Mouse (Mus musculus): ENCODE measurements around the gene Elfn2. TPM values are rescaled to one million over a fixed set of nuclear protein-coding genes. Genes with fewer than 3 reads are reported as not detected.

Elfn2 gene
- polyA plus RNA-seq, 1 experiment, result 0.02 TPM

- TF ChIP-seq CTCF (IDR thresholded peaks at IDR 0.05; ENCODE audit: insufficient read depth, low read length) (no peak), POLR2A (IDR thresholded peaks at IDR 0.05; ENCODE audit: borderline replicate concordance, extremely low read depth, low read depth, low read length) (no peak)
- DNase-seq, result no peak
- 55% methylated on average over 5 of the region's 5 CpGs for WGBS
- Histone ChIP-seq H3K4me3 (replicated peaks; ENCODE audit: extremely low read depth, low read depth, low read length) (no peak overlapping the region), H3K4me1 (ENCODE audit: control insufficient read depth, insufficient read depth, low read length) (no peaks in the 10 kb centered on the region)
Observed at GRCm38 (mm10) chr15:78698084-78698483, 20.5 kb downstream of the Elfn2 start.

- no peak for DNase-seq
- Histone ChIP-seq H3K4me3 (replicated peaks; ENCODE audit: extremely low read depth, low read depth, low read length) (no peak overlapping the region), H3K4me1 (ENCODE audit: control insufficient read depth, insufficient read depth, low read length) (no peaks in the 10 kb centered on the region)
- 23% methylated on average over 5 of the region's 5 CpGs for WGBS
- TF ChIP-seq CTCF (IDR thresholded peaks at IDR 0.05; ENCODE audit: insufficient read depth, low read length) (no peak), POLR2A (IDR thresholded peaks at IDR 0.05; ENCODE audit: borderline replicate concordance, extremely low read depth, low read depth, low read length) (no peak)
Observed at GRCm38 (mm10) chr15:78695745-78696144, 22.8 kb downstream of the Elfn2 start.

GRCm38 (mm10) chr15:78692505-78692904 is 26.1 kb downstream of the Elfn2 start:
- Histone ChIP-seq H3K4me3 (replicated peaks; ENCODE audit: extremely low read depth, low read depth, low read length) (no peak overlapping the region), H3K4me1 (ENCODE audit: control insufficient read depth, insufficient read depth, low read length) (no peaks in the 10 kb centered on the region)
- TF ChIP-seq CTCF (IDR thresholded peaks at IDR 0.05; ENCODE audit: insufficient read depth, low read length) (no peak), POLR2A (IDR thresholded peaks at IDR 0.05; ENCODE audit: borderline replicate concordance, extremely low read depth, low read depth, low read length) (no peak)
- no peak for DNase-seq
- WGBS, result 43% methylated on average over 8 of the region's 8 CpGs

GRCm38 (mm10) chr15:78690716-78691115 is 27.9 kb downstream of the Elfn2 start:
- WGBS, result 81% methylated on average over 2 of the region's 2 CpGs
- H3K4me3 ChIP-seq (replicated peaks; ENCODE audit: extremely low read depth, low read depth, low read length), result no peak overlapping the region
- DNase-seq, result no peak
- H3K4me1 ChIP-seq (ENCODE audit: control insufficient read depth, insufficient read depth, low read length), result no peaks in the 10 kb centered on the region
- no peak for TF ChIP-seq POLR2A (IDR thresholded peaks at IDR 0.05; ENCODE audit: borderline replicate concordance, extremely low read depth, low read depth, low read length)
- TF ChIP-seq CTCF (IDR thresholded peaks at IDR 0.05; ENCODE audit: insufficient read depth, low read length), result no peak

GRCm38 (mm10) chr15:78686910-78687309 is 31.7 kb downstream of the Elfn2 start:
- Histone ChIP-seq H3K4me3 (replicated peaks; ENCODE audit: extremely low read depth, low read depth, low read length) (no peak overlapping the region), H3K4me1 (ENCODE audit: control insufficient read depth, insufficient read depth, low read length) (no peaks in the 10 kb centered on the region)
- 77% methylated on average over 7 of the region's 7 CpGs for WGBS
- no peak for DNase-seq
- TF ChIP-seq POLR2A (IDR thresholded peaks at IDR 0.05; ENCODE audit: borderline replicate concordance, extremely low read depth, low read depth, low read length) (no peak), CTCF (IDR thresholded peaks at IDR 0.05; ENCODE audit: insufficient read depth, low read length) (no peak)

GRCm38 (mm10) chr15:78684111-78684510 is 34.5 kb downstream of the Elfn2 start:
- 17% methylated on average over 9 of the region's 9 CpGs for WGBS
- DNase-seq, result no peak
- no peak for TF ChIP-seq POLR2A (IDR thresholded peaks at IDR 0.05; ENCODE audit: borderline replicate concordance, extremely low read depth, low read depth, low read length)
- no peak for TF ChIP-seq CTCF (IDR thresholded peaks at IDR 0.05; ENCODE audit: insufficient read depth, low read length)
- Histone ChIP-seq H3K4me1 (ENCODE audit: control insufficient read depth, insufficient read depth, low read length) (no peaks in the 10 kb centered on the region), H3K4me3 (replicated peaks; ENCODE audit: extremely low read depth, low read depth, low read length) (no peak overlapping the region)

GRCm38 (mm10) chr15:78683474-78683873 is 35.1 kb downstream of the Elfn2 start:
- no peak for TF ChIP-seq POLR2A (IDR thresholded peaks at IDR 0.05; ENCODE audit: borderline replicate concordance, extremely low read depth, low read depth, low read length)
- no peak for TF ChIP-seq CTCF (IDR thresholded peaks at IDR 0.05; ENCODE audit: insufficient read depth, low read length)
- 45% methylated on average over 8 of the region's 8 CpGs for WGBS
- Histone ChIP-seq H3K4me3 (replicated peaks; ENCODE audit: extremely low read depth, low read depth, low read length) (no peak overlapping the region), H3K4me1 (ENCODE audit: control insufficient read depth, insufficient read depth, low read length) (no peaks in the 10 kb centered on the region)
- DNase-seq, result no peak

- Histone ChIP-seq H3K4me1 (ENCODE audit: control insufficient read depth, insufficient read depth, low read length) (no peaks in the 10 kb centered on the region), H3K4me3 (replicated peaks; ENCODE audit: extremely low read depth, low read depth, low read length) (no peak overlapping the region)
- DNase-seq, result no peak
- WGBS, result 79% methylated on average over 8 of the region's 8 CpGs
- TF ChIP-seq CTCF (IDR thresholded peaks at IDR 0.05; ENCODE audit: insufficient read depth, low read length) (no peak), POLR2A (IDR thresholded peaks at IDR 0.05; ENCODE audit: borderline replicate concordance, extremely low read depth, low read depth, low read length) (no peak)
Observed at GRCm38 (mm10) chr15:78681781-78682180, 36.8 kb downstream of the Elfn2 start.

- Histone ChIP-seq H3K4me1 (ENCODE audit: control insufficient read depth, insufficient read depth, low read length) (no peaks in the 10 kb centered on the region), H3K4me3 (replicated peaks; ENCODE audit: extremely low read depth, low read depth, low read length) (no peak overlapping the region)
- no peak for TF ChIP-seq POLR2A (IDR thresholded peaks at IDR 0.05; ENCODE audit: borderline replicate concordance, extremely low read depth, low read depth, low read length)
- TF ChIP-seq CTCF (IDR thresholded peaks at IDR 0.05; ENCODE audit: insufficient read depth, low read length), result no peak
- WGBS, result 89% methylated on average over 8 of the region's 8 CpGs
- DNase-seq, result no peak
Observed at GRCm38 (mm10) chr15:78681301-78681700, 37.3 kb downstream of the Elfn2 start.

GRCm38 (mm10) chr15:78680291-78680690 is 38.3 kb downstream of the Elfn2 start:
- Histone ChIP-seq H3K4me1 (ENCODE audit: control insufficient read depth, insufficient read depth, low read length) (no peaks in the 10 kb centered on the region), H3K4me3 (replicated peaks; ENCODE audit: extremely low read depth, low read depth, low read length) (no peak overlapping the region)
- no peak for DNase-seq
- no peak for TF ChIP-seq POLR2A (IDR thresholded peaks at IDR 0.05; ENCODE audit: borderline replicate concordance, extremely low read depth, low read depth, low read length)
- TF ChIP-seq CTCF (IDR thresholded peaks at IDR 0.05; ENCODE audit: insufficient read depth, low read length), result no peak
- WGBS, result 74% methylated on average over 22 of the region's 22 CpGs

Data from lung, adult 2 months (tissue).